Mouse (Mus musculus) kidney, postnatal 25 days (tissue): ENCODE measurements at regions not wholly inside any gene's neighbourhood (a gene's known extent, or its start where the extent isn't known, plus 50 kb on each side); places are given as distances from the start of the nearest gene placed in this dataset.

Experiments used
- DNase-seq, 2 experiments: peaks; one replicate each; pipeline ENCODE4 v3.0.0; 2021; ENCODE audit warnings: mixed read lengths in 2 of 2

GRCm38 (mm10) chr12:112387836-112388235 lies 101.4 kb upstream of the A530016L24Rik start:
- no peak for DNase-seq

GRCm38 (mm10) chr12:112395909-112396308 lies 93.3 kb upstream of the A530016L24Rik start:
- DNase-seq: no peak

- DNase-seq: no peak
Observed at GRCm38 (mm10) chr12:112403688-112404240, 85.5 kb upstream of the A530016L24Rik start.

DNA sequence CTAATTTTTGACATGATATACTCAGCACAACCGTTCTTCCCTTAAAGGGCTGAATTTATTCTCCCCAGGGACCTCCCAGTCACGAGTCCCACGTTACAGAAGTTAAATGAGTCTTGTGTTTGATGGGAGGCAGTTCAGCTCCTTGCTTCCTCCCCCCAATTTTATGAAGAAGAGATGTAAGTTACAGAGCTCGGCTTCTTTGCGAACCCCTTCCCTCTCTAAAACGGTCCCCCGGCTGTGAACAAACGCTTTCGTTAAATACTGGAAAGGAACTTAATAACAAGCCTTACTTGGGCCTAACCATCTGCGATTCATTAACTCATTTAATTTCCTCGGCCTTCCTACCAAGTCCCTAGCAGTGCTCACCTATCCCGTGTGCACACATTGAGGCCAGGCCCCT lies 84.9 kb upstream of the A530016L24Rik start:
- DNase-seq: no peak

GRCm38 (mm10) chr12:112405781-112406213 lies 83.5 kb upstream of the A530016L24Rik start:
- no peak for DNase-seq

- no peak for DNase-seq
Observed at GRCm38 (mm10) chr12:112411612-112412350, 77.5 kb upstream of the A530016L24Rik start.

DNA sequence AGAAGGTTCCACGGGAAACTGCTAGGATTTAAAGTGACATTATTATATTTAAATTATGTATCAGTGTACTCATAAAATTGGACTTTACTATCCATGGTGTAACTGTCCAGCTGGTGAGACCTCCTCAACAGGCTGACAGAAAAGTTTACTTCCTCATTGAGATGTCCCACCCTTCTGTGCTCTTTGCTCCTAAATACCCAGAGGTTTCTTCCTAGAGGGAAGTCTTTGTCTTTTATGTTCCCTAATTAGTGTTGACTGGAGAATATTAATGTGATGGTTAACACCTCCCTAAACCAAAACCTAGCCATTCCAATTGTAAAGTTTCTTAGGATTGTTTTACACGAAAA lies 76.9 kb upstream of the A530016L24Rik start:
- DNase-seq: no peak

DNA sequence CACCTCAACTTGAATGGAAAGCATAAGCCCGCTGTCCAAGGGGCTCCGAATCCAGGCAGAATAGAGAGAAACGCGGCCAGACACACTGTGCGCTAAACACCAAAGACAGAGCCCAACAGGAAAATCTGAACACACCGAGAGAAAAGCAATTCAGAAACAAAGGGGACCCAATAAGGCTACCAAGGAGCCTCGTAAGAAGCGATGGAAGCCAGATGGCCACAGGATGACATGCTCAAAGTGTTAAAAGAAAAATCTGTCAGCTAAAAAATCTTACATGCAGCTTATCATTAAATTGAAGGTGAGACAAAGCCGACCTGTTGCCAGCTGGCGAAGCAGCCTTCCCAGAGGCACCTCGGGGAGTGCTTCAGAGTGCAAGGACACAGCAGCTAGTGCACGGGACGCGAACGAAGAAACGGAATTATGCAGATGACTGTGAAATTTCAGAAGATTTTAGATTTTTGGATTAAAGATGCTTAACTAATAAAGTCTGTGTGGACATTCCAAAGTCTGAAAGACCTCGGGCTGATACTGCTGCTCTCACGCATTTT lies 73.2 kb upstream of the A530016L24Rik start:
- DNase-seq: no peak

DNA sequence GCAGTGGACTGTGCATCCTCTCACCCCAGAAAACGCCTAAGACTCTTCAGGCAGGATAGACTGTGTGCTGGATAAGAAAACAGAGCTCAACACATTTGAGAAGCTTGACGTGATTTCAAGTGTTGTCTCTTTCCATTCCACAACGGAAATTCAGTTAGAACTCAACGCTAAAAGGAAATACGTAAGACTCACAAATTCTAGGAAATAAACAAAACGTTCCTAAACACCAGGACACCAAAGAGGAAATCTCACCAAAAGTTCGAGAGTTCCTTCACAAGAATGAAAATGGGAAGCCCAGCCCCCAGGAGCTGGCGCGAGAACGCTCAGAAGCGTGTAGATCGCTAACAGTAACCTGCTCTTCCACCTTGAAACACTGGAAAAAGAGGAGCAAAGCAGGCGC lies 72.7 kb upstream of the A530016L24Rik start:
- DNase-seq: no peak

DNA sequence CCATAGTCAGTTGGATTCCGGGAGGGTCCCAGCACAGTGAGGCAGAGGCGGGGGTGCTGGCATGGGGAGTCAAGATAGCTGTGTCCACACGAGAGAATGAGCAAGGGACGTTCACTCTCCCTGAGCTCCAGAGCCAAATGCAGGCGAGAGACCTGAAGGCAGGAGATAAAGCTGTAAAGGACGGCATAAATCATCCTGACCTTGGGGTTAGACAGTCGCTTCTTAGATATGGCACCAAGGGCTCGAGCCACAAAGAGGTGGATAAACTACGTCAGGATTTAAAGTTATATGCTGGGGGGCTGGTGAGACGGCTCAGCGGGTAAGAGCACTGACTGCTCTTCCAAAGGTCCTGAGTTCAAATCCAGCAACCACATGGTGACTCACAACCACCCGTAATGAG lies 70.6 kb upstream of the A530016L24Rik start:
- DNase-seq: no peak

DNA sequence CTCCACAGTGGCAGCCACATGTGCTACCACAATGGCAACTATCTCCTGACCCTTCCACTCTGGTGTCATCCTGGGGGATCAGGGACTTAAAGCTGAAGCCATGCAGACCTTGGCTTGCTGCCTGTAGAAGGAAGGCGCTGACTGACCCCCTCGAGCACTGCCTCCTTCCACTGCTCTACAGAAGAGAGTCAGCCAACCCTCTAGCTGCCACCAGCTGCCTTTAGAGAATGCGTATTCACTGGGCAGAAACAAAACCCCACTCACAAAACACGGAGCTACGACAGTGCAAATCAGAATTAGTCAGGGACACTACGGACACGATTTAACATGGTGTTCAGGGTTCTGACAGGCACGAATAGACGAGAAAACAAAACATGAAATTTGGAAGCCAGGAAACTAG lies 67.1 kb upstream of the A530016L24Rik start:
- DNase-seq: no peak

DNA sequence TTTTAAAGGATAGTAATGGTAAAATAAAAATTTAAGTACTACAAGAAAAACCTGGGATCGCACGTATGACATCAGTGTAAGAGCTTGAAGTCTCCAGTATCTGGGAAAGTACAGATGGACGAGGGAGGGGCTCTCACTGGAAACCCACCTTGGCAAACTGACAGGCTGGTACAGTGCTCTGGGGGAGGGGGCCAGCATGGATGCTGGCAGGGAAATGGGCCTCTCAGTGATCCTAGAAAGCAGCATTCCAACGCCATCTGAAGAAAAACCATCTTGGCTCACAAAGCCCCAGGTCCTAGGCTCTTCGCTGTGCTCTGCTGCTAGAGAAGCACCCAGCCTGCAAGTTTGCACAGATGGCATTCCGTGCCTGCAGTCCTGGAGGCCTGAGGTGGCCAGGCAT lies 65.1 kb upstream of the A530016L24Rik start:
- DNase-seq: no peak

DNA sequence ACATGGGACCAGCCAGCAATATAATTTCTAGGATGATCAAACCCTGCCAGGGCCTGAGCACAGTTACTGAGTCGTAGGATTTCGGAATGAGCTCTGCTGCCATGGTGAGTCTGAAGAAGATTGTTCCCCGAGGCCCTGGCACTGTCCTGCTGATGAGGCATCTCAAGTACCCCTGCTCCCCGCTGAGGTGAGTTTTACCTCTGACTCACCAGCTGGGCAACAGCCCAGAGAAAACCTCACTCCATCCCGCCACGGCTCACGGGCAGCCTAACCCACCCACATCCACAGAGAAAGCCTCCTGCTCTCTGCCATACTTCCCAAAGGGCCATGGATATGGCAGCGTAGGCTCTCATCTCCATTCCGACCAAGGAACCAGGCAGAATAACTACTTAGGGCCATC lies 62.6 kb upstream of the A530016L24Rik start:
- no peak for DNase-seq

- DNase-seq: no peak
Observed at GRCm38 (mm10) chr12:112430104-112430846, 59.0 kb upstream of the A530016L24Rik start.

DNA sequence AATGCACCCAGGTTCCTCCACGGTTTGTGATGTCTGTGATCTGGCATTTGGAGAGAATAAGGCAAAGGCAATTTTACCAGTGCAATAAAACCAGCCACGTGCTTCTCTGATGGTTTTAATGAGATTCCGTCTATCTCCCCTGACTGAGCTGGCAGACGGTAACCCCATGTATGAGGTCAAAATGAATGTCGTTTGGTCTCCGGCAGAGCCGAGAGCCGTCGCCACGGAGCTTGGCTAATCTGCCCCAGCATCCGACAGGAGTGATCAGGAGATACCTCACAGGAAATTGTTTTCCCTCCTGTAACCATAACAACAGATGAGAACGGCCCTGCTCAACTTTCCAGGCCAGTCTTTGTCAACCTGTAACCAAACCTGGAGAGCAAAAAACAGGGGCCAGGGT lies 55.9 kb upstream of the A530016L24Rik start:
- DNase-seq: no peak

GRCm38 (mm10) chr12:112434673-112435294 lies 54.5 kb upstream of the A530016L24Rik start:
- DNase-seq: no peak

- DNase-seq: no peak
Observed at GRCm38 (mm10) chr12:112435295-112436110, 53.7 kb upstream of the A530016L24Rik start.

DNA sequence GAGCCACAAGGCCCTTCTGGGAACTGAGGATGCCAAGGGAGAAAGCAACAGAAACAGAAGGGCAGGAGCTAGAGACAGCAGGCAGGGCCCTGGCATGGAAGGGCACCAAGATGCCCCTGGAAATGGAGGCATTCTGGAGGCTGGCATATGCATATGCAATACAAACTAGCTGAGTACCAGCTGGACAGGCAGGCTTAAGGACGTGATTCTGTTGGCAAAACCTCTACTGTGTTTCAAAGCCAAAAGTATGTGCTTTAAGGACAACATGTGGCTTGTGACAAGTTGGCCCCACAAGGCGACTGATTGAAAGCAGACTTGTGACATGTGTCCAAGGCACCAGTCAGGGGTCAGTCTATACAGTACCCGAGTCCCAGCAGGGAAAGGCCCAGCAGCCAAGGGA lies 52.2 kb upstream of the A530016L24Rik start:
- no peak for DNase-seq

DNA sequence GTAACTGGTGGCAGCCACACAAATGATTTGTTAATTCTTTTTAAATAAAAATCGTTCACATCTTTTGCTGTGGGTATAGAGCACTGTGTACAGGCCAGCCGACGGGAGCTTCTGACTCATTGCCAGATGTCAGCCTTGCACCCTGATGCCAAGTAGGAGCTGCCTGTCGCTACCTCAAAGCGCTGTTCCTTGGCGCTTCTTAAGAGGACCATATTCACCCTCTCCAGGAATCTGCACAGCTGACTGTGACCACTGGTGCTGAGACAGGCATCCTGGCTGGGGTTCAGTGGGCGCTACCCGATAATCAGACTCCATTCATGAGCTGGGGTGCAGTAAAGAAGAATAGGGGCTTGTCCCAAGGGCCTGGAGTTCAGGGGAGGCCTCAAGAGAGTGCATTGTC lies 51.0 kb upstream of the A530016L24Rik start:
- DNase-seq: no peak
